Mouse (Mus musculus): ENCODE measurements around the gene Ttyh2.

DNA sequence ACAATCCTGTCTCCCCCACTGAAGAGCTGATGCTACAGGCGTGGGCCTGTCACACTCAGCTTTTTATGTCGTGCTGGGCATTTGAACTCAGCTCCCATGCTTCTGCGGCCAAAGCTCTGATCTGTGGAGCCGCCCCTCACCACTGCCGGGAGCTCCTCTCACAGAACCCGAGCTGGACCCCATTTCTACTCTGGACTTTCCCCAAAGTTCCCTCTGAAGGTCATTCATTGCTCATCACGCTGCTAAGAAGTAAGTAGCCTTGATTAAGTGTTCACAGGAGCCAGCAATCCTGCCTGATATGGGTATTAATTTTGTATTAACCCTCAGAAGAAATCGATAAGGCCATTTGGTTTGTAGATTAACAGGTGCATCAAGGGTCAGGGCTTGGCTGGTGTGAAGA, 47.2 kb downstream of the Ttyh2 start:
- TF ChIP-seq GATA1 (IDR thresholded peaks at IDR 0.05; ENCODE audit: borderline replicate concordance, low read length) (no peak), FLI1 (IDR thresholded peaks at IDR 0.05; ENCODE audit: low read length) (no peak)

Measured in megakaryocyte, embryonic 14.5 days (primary cell).